Mouse (Mus musculus) stomach, postnatal 0 days (tissue): ENCODE measurements around the gene Sppl3.

ENCODE experiments used
- CTCF ChIP-seq: IDR thresholded peaks from 2 replicates; pipeline ENCODE4 v1.5.1; 2016; ENCODE audit warnings: antibody characterized with exemption, low read depth, mild to moderate bottlenecking, moderate library complexity
- EP300 ChIP-seq: optimal IDR thresholded peaks from 2 replicates; pipeline ENCODE3; 2016; ENCODE audit warnings: antibody characterized with exemption

GRCm38 (mm10) chr5:115076144-115076901 lies 65.4 kb downstream of the Sppl3 start:
- TF ChIP-seq CTCF = peak; percentile 83
- TF ChIP-seq EP300 = no peak
